ENCODE assay signal across 14 mouse cellular contexts in the genomic region with DNA sequence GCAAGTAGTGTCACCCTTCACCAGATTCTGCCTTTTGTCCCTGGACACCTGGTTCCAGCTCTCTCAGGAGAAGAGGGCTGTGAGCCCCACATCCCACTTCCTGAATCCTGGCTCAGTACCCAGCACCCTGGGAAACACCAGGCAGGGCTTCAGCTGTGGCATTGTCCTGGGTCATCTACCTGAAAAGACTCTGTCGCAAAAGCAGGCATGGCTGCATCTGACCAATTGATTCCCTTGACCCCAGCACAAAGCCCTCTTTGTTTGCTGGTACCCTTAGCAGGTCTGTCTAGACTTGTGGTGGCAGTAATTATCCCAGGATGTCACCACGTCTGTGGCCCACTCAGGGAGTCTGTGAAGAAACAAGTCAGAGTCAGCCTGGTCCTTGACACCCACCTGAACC. TPM values are rescaled to one million over a fixed set of nuclear protein-coding genes. Genes with fewer than 3 reads are reported as not detected.
DNase-seq lines count a peak whose midpoint lies in the region; ATAC-seq and TF ChIP-seq lines count a peak whose summit lies in the region.
"Had no signal": no experiment of that assay in that cellular context is flagged by ENCODE, and none has a peak within 500 bp of the region (broad histone marks: within the 10 kb centered on the region; RNA-seq: fewer than 3 reads in every experiment).

No protein-coding gene starts in this region.

- ATAC-seq in hindbrain, embryonic 12.5 days (ENCODE audit: low FRiP score): no peak
- no peak for ATAC-seq in midbrain, embryonic 13.5 days
- ATAC-seq: CD4-positive, CD25-positive, alpha-beta regulatory T cell, adult 4 months; Patski had no signal

- H3K36me3 ChIP-seq in ES-E14 (ENCODE audit: control insufficient read depth, insufficient read depth, low read length, poor library complexity, severe bottlenecking): peaks cover 20% of the 10 kb centered on the region; the same call in 1 of the 2 replicates
- H3K36me3 ChIP-seq in hindbrain, embryonic 12.5 days: peaks cover 27% of the 10 kb centered on the region
- H3K36me3 ChIP-seq in midbrain, embryonic 13.5 days: peaks cover 35% of the 10 kb centered on the region

- in situ Hi-C loops in ES-E14 (cut with MboI; ENCODE audit: low sequenced_read_pairs in 2 of 2, unreplicated experiment in 2 of 2): no loop called here

- no peak for DNase-seq in ES-E14 (ENCODE audit: low read depth, low spot score)
- peak; percentile 54 for DNase-seq in embryo, embryonic 11 days
- DNase-seq in ovary, adult 18-20 months (ENCODE audit: low spot score): no peak
- DNase-seq in adrenal gland, adult 2 months: no peak
- no peak for DNase-seq in urinary bladder, postnatal 25 days (ENCODE audit: low spot score)
- DNase-seq: heart, postnatal 10 days; kidney, adult 2 months; lung, embryonic 14.5 days; thymus, postnatal 36 days had no signal

- no peaks in the 10 kb centered on the region for H3K9me3 ChIP-seq in ES-E14 (ENCODE audit: control insufficient read depth, insufficient read depth, low read depth, low read length)
- H3K9me3 ChIP-seq in hindbrain, embryonic 12.5 days (replicated peaks): no peaks in the 10 kb centered on the region
- no peaks in the 10 kb centered on the region for H3K9me3 ChIP-seq in midbrain, embryonic 13.5 days

- peaks cover 4 to 21% of the 10 kb centered on the region in 2 experiments; a peak in 3 of 4 replicates for H3K4me1 ChIP-seq in ES-E14 (ENCODE audit: control insufficient read depth in 2 of 2, insufficient read depth in 2 of 2, low read length in 2 of 2, poor library complexity in 1 of 2)
- peaks cover 56% of the 10 kb centered on the region for H3K4me1 ChIP-seq in hindbrain, embryonic 12.5 days
- H3K4me1 ChIP-seq in midbrain, embryonic 13.5 days (replicated peaks): peaks cover 64% of the 10 kb centered on the region

- no peak overlapping the region for H3K4me3 ChIP-seq in ES-E14 (ENCODE audit: insufficient read depth in 1 of 2, low read depth in 1 of 2, low read length in 2 of 2, poor library complexity in 1 of 2, severe bottlenecking in 1 of 2)
- no peak overlapping the region for H3K4me3 ChIP-seq in hindbrain, embryonic 12.5 days
- H3K4me3 ChIP-seq in midbrain, embryonic 13.5 days (replicated peaks): no peak overlapping the region

- H3K27ac ChIP-seq in ES-E14 (ENCODE audit: insufficient read depth, low read depth, low read length, poor library complexity, severe bottlenecking): 0 out of 2 replicates have a peak overlapping the region, but pooled peaks have one; percentile 8
- peak overlapping the region; percentile 90 for H3K27ac ChIP-seq in hindbrain, embryonic 12.5 days
- H3K27ac ChIP-seq in midbrain, embryonic 13.5 days: peak overlapping the region; percentile 94

- H3K27me3 ChIP-seq in hindbrain, embryonic 12.5 days: no peaks in the 10 kb centered on the region
- H3K27me3 ChIP-seq in midbrain, embryonic 13.5 days: no peaks in the 10 kb centered on the region
- H3K27me3 ChIP-seq: Patski had no signal

- H3K4me2 ChIP-seq in hindbrain, embryonic 12.5 days (replicated peaks): peak overlapping the region; percentile 74
- 0 out of 2 replicates have a peak overlapping the region, but pooled peaks have one; percentile 27 for H3K4me2 ChIP-seq in midbrain, embryonic 13.5 days (replicated peaks)
- H3K4me2 ChIP-seq: lung, embryonic 14.5 days had no signal

- H3K9ac ChIP-seq in ES-E14 (ENCODE audit: insufficient read depth, low read depth, low read length, poor library complexity, severe bottlenecking): no peak overlapping the region
- H3K9ac ChIP-seq in hindbrain, embryonic 12.5 days: no peak overlapping the region
- 0 out of 2 replicates have a peak overlapping the region, but pooled peaks have one; percentile 10 for H3K9ac ChIP-seq in midbrain, embryonic 13.5 days (replicated peaks)
- H3K9ac ChIP-seq: lung, embryonic 14.5 days had no signal

- WGBS in hindbrain, embryonic 12.5 days: 14% methylated on average over 2 of the region's 2 CpGs
- 20% methylated on average over 2 of the region's 2 CpGs for WGBS in midbrain, embryonic 13.5 days

TF ChIP-seq in ES-E14, 5 proteins besides CTCF, POLR2A, EP300 and RAD21:
- no peak for TF ChIP-seq MAFK (IDR thresholded peaks at IDR 0.05; ENCODE audit: insufficient read depth, low read depth, low read length)
- no peak for TF ChIP-seq ZC3H11A (IDR thresholded peaks at IDR 0.05; ENCODE audit: borderline replicate concordance, low read depth, low read length)
- no peak for TF ChIP-seq ZNF384 (IDR thresholded peaks at IDR 0.05; ENCODE audit: low read depth, low read length)
- no peak for TF ChIP-seq HCFC1 (IDR thresholded peaks at IDR 0.05; ENCODE audit: borderline replicate concordance, insufficient read depth, low read length)
- no peak for TF ChIP-seq CHD2 (IDR thresholded peaks at IDR 0.05; ENCODE audit: low read depth, low read length)

RNA-seq across cellular contexts. Expression of a gene that starts 4.7 kb away (rescaled TPM):
- 15.5 and 21.4 TPM in 2 replicates for total RNA-seq in ES-E14 (2012; rRNA removed)
- 101 and 125 TPM in 2 replicates for polyA plus RNA-seq in hindbrain, embryonic 12.5 days (2016; fragmentation: Nextera tagmentation; extraction: Ambion mirVana)
- 87.5 and 99.4 TPM in 2 replicates for polyA plus RNA-seq in midbrain, embryonic 13.5 days (2015; fragmentation: Nextera tagmentation; extraction: Ambion mirVana)
- 100 to 1,000 TPM; 115 to 127 TPM for total RNA-seq in adrenal gland, adult 2 months (2021)
- 115 and 117 TPM in 2 replicates for polyA plus RNA-seq in adrenal gland, adult 2 months (2012; rRNA removed)

RNA-seq across cellular contexts. Expression of a gene that starts 17.6 kb away (rescaled TPM):
- total RNA-seq in ES-E14 (2012; rRNA removed): 171 and 204 TPM in 2 replicates
- polyA plus RNA-seq in hindbrain, embryonic 12.5 days (2016; fragmentation: Nextera tagmentation; extraction: Ambion mirVana): 227 and 231 TPM in 2 replicates
- 176 and 201 TPM in 2 replicates for polyA plus RNA-seq in midbrain, embryonic 13.5 days (2015; fragmentation: Nextera tagmentation; extraction: Ambion mirVana)
- total RNA-seq in adrenal gland, adult 2 months (2021): 10 to 100 TPM; 65.2 to 88.5 TPM
- 81.3 and 112 TPM in 2 replicates for polyA plus RNA-seq in adrenal gland, adult 2 months (2012; rRNA removed)

RNA-seq across cellular contexts. Expression of a gene that starts 23.2 kb away (rescaled TPM):
- 7.0 and 18.8 TPM in 2 replicates for total RNA-seq in ES-E14 (2012; rRNA removed)
- 0.15 and 0.17 TPM in 2 replicates for polyA plus RNA-seq in hindbrain, embryonic 12.5 days (2016; fragmentation: Nextera tagmentation; extraction: Ambion mirVana)
- polyA plus RNA-seq in midbrain, embryonic 13.5 days (2015; fragmentation: Nextera tagmentation; extraction: Ambion mirVana): 0.30 TPM in 1 of 2 replicates, not detected in the other
- total RNA-seq in adrenal gland, adult 2 months (2021): 10 to 100 TPM in 1 of 2 experiments, 1 to 10 TPM in 1; 1.3 to 44.6 TPM
- 18.5 and 22.2 TPM in 2 replicates for polyA plus RNA-seq in adrenal gland, adult 2 months (2012; rRNA removed)
- total RNA-seq: left cerebral cortex, postnatal 25 days had no signal
- polyA plus RNA-seq: CD4-positive, CD25-positive, alpha-beta regulatory T cell, adult 4 months had no signal

RNA-seq across cellular contexts. Expression of a gene that starts 39.5 kb away (rescaled TPM):
- 0.13 TPM in 1 of 2 replicates, not detected in the other for total RNA-seq in ES-E14 (2012; rRNA removed)
- 0.79 and 1.1 TPM in 2 replicates for polyA plus RNA-seq in hindbrain, embryonic 12.5 days (2016; fragmentation: Nextera tagmentation; extraction: Ambion mirVana)
- 1.1 and 1.2 TPM in 2 replicates for polyA plus RNA-seq in midbrain, embryonic 13.5 days (2015; fragmentation: Nextera tagmentation; extraction: Ambion mirVana)
- total RNA-seq in adrenal gland, adult 2 months (2021): 1 to 10 TPM; 1.8 to 3.6 TPM
- 8.4 and 11.1 TPM in 2 replicates for polyA plus RNA-seq in adrenal gland, adult 2 months (2012; rRNA removed)

RNA-seq across cellular contexts. Expression of a gene that starts 43.3 kb away (rescaled TPM):
- total RNA-seq in ES-E14 (2012; rRNA removed): 60.1 TPM in 2 replicates
- polyA plus RNA-seq in hindbrain, embryonic 12.5 days (2016; fragmentation: Nextera tagmentation; extraction: Ambion mirVana): 186 and 217 TPM in 2 replicates
- 65.1 and 97.7 TPM in 2 replicates for polyA plus RNA-seq in midbrain, embryonic 13.5 days (2015; fragmentation: Nextera tagmentation; extraction: Ambion mirVana)
- total RNA-seq in adrenal gland, adult 2 months (2021): 100 to 1,000 TPM; 214 to 246 TPM
- polyA plus RNA-seq in adrenal gland, adult 2 months (2012; rRNA removed): 1,009 and 1,256 TPM in 2 replicates

Comparison
In these comparisons a context has a peak if more than half of its experiments do, and no peak if none do; other contexts are left out.
1. H3K27ac ChIP-seq: peak in every context shown above with its lines; median percentile 94 in midbrain, embryonic 13.5 days; 90 in hindbrain, embryonic 12.5 days; 8 in ES-E14.
2. RNA of a gene that starts 23.2 kb away (polyA plus RNA-seq): 18.5 to 22.2 TPM in adrenal gland, adult 2 months; 0.30 TPM in midbrain, embryonic 13.5 days and 0.15 to 0.17 TPM in hindbrain, embryonic 12.5 days; every median in the first group is over 10 times any median in the second.